ENCODE assay signal across 39 mouse cellular contexts in the genomic region with DNA sequence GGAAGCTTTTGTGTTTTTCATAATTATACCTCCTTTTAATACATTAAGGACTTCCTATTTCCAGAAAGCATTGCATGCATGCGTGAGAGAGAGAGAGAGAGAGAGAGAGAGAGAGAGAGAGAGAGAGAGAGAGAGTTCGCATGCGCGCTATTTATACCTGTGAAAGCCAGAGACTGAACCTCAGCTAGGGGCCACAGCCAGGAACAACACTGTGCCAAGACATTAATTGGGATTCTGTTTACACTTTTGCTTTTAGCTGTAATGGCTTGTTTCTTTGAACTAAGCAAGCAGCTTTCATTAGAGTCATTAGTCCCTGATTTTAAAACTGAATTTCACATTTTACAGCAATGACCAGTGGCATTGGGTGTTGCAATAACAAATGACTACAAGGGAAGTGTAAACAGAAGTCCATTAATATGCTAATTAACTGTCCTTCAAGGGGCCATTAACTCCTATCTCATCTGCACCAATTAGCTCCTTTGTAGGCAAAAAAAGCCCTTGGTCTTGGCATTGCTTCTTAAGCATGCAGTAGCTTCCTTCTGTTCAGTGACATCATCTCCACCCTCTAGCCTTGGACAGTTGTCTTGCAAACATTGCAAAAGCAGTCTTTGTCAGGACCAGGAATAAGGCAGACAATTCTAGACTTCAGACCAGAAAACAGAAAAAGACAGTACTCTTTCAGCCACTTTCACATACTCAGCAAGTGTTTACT. TPM values are rescaled to one million over a fixed set of nuclear protein-coding genes. Genes with fewer than 3 reads are reported as not detected.
DNase-seq lines count a peak whose midpoint lies in the region; ATAC-seq and TF ChIP-seq lines count a peak whose summit lies in the region.
"Had no signal": no experiment of that assay in that cellular context is flagged by ENCODE, and none has a peak within 500 bp of the region (broad histone marks: within the 10 kb centered on the region; RNA-seq: fewer than 3 reads in every experiment).

No protein-coding gene starts in this region.

- no peak overlapping the region for H3K9ac ChIP-seq in hindbrain, postnatal 0 days (replicated peaks; ENCODE audit: low read length)
- H3K9ac ChIP-seq in ES-E14 (ENCODE audit: insufficient read depth, low read depth, low read length, poor library complexity, severe bottlenecking) = no peak overlapping the region
- H3K9ac ChIP-seq in forebrain, embryonic 14.5 days (ENCODE audit: low read length) = no peak overlapping the region
- H3K9ac ChIP-seq: embryonic facial prominence, embryonic 15.5 days; heart, embryonic 12.5 days; limb, embryonic 15.5 days; liver, embryonic 15.5 days; lung, embryonic 14.5 days; midbrain, embryonic 12.5 days had no signal

- TF ChIP-seq CTCF in hindbrain, postnatal 0 days (IDR thresholded peaks at IDR 0.05; ENCODE audit: low read depth) = no peak

- in situ Hi-C loops in ES-E14 (cut with MboI; ENCODE audit: low sequenced_read_pairs in 2 of 2, unreplicated experiment in 2 of 2) = no loop called here

- H3K4me3 ChIP-seq in hindbrain, postnatal 0 days (ENCODE audit: low read length) = no peak overlapping the region
- H3K4me3 ChIP-seq in hindbrain, embryonic 10.5 days = no peak overlapping the region
- no peak overlapping the region for H3K4me3 ChIP-seq in ES-E14 (ENCODE audit: insufficient read depth in 1 of 2, low read depth in 1 of 2, low read length in 2 of 2, poor library complexity in 1 of 2, severe bottlenecking in 1 of 2)
- H3K4me3 ChIP-seq in forebrain, embryonic 14.5 days (ENCODE audit: low read depth, low read length) = no peak overlapping the region
- H3K4me3 ChIP-seq: embryonic facial prominence, embryonic 10.5 days; embryonic facial prominence, embryonic 15.5 days; heart, adult 2 months; heart, embryonic 12.5 days; limb, embryonic 10.5 days; limb, embryonic 15.5 days; liver, embryonic 15.5 days; midbrain, embryonic 12.5 days had no signal

- intact Hi-C loops in heart, postnatal 14 days (cut with DNase I) = loop anchor here (5.0 kb wide), 1 partner anchor 79 kb away; the partner anchor contains the start of gene Tmem255a

- H3K27ac ChIP-seq in hindbrain, postnatal 0 days = no peak overlapping the region
- no peak overlapping the region for H3K27ac ChIP-seq in hindbrain, embryonic 10.5 days
- no peak overlapping the region for H3K27ac ChIP-seq in ES-E14 (ENCODE audit: insufficient read depth, low read depth, low read length, poor library complexity, severe bottlenecking)
- no peak overlapping the region for H3K27ac ChIP-seq in forebrain, embryonic 14.5 days (ENCODE audit: low read depth, low read length)
- H3K27ac ChIP-seq: embryonic facial prominence, embryonic 10.5 days; embryonic facial prominence, embryonic 15.5 days; heart, adult 2 months; kidney, postnatal 0 days; limb, embryonic 10.5 days; limb, embryonic 15.5 days; liver, embryonic 15.5 days; midbrain, embryonic 12.5 days had no signal

- H3K36me3 ChIP-seq in hindbrain, postnatal 0 days (ENCODE audit: insufficient read depth, low read length) = no peaks in the 10 kb centered on the region
- H3K36me3 ChIP-seq in hindbrain, embryonic 10.5 days = no peaks in the 10 kb centered on the region
- H3K36me3 ChIP-seq in ES-E14 (ENCODE audit: control insufficient read depth, insufficient read depth, low read length, poor library complexity, severe bottlenecking) = no peaks in the 10 kb centered on the region
- no peaks in the 10 kb centered on the region for H3K36me3 ChIP-seq in forebrain, embryonic 14.5 days (ENCODE audit: control insufficient read depth, insufficient read depth, low read length)
- H3K36me3 ChIP-seq: embryonic facial prominence, embryonic 10.5 days; embryonic facial prominence, embryonic 15.5 days; G1E; heart, embryonic 12.5 days; limb, embryonic 10.5 days; limb, embryonic 15.5 days; liver, embryonic 15.5 days; midbrain, embryonic 12.5 days had no signal

- no peak overlapping the region for H3K4me2 ChIP-seq in hindbrain, postnatal 0 days (ENCODE audit: low read depth, low read length)
- no peak overlapping the region for H3K4me2 ChIP-seq in forebrain, embryonic 14.5 days (ENCODE audit: low read length)
- H3K4me2 ChIP-seq: embryonic facial prominence, embryonic 15.5 days; heart, embryonic 12.5 days; limb, embryonic 15.5 days; liver, embryonic 15.5 days; lung, embryonic 14.5 days; midbrain, embryonic 12.5 days had no signal

- H3K27me3 ChIP-seq in hindbrain, postnatal 0 days (ENCODE audit: insufficient read depth, low read length) = no peaks in the 10 kb centered on the region
- H3K27me3 ChIP-seq in hindbrain, embryonic 10.5 days (ENCODE audit: insufficient read depth, poor library complexity, severe bottlenecking) = no peaks in the 10 kb centered on the region
- no peaks in the 10 kb centered on the region for H3K27me3 ChIP-seq in forebrain, embryonic 14.5 days (replicated peaks; ENCODE audit: control insufficient read depth, insufficient read depth, low read length)
- H3K27me3 ChIP-seq: embryonic facial prominence, embryonic 15.5 days; heart, embryonic 12.5 days; limb, embryonic 15.5 days; liver, embryonic 15.5 days; midbrain, embryonic 12.5 days had no signal

- H3K4me1 ChIP-seq in hindbrain, postnatal 0 days (ENCODE audit: insufficient read depth, low read length) = no peaks in the 10 kb centered on the region
- no peaks in the 10 kb centered on the region for H3K4me1 ChIP-seq in hindbrain, embryonic 10.5 days (replicated peaks)
- no peaks in the 10 kb centered on the region for H3K4me1 ChIP-seq in ES-E14 (ENCODE audit: control insufficient read depth in 2 of 2, insufficient read depth in 2 of 2, low read length in 2 of 2, poor library complexity in 1 of 2)
- H3K4me1 ChIP-seq in forebrain, embryonic 14.5 days (ENCODE audit: control insufficient read depth, insufficient read depth, low read length) = no peaks in the 10 kb centered on the region
- H3K4me1 ChIP-seq: embryonic facial prominence, embryonic 10.5 days; embryonic facial prominence, embryonic 15.5 days; heart, embryonic 12.5 days; limb, embryonic 10.5 days; limb, embryonic 15.5 days; liver, embryonic 15.5 days; midbrain, embryonic 12.5 days had no signal

- no peak; the same call in 1 of the 2 replicates for ATAC-seq in hindbrain, postnatal 0 days
- ATAC-seq in forebrain, embryonic 14.5 days = peak; percentile 81
- ATAC-seq: intestine, embryonic 16.5 days; Patski had no signal

- H3K9me3 ChIP-seq in hindbrain, postnatal 0 days (ENCODE audit: low read length) = no peaks in the 10 kb centered on the region
- H3K9me3 ChIP-seq in hindbrain, embryonic 10.5 days = no peaks in the 10 kb centered on the region
- no peaks in the 10 kb centered on the region for H3K9me3 ChIP-seq in ES-E14 (ENCODE audit: control insufficient read depth, insufficient read depth, low read depth, low read length)
- H3K9me3 ChIP-seq in forebrain, embryonic 14.5 days (replicated peaks; ENCODE audit: control insufficient read depth, low read length) = no peaks in the 10 kb centered on the region
- H3K9me3 ChIP-seq: embryonic facial prominence, embryonic 10.5 days; embryonic facial prominence, embryonic 15.5 days; G1E; heart, embryonic 12.5 days; limb, embryonic 10.5 days; limb, embryonic 15.5 days; liver, embryonic 15.5 days; midbrain, embryonic 12.5 days had no signal

- 49% methylated on average over 4 of the region's 4 CpGs for WGBS in hindbrain, postnatal 0 days
- 62% methylated on average over 4 of the region's 4 CpGs for WGBS in hindbrain, embryonic 10.5 days
- 47% methylated on average over 4 of the region's 4 CpGs for WGBS in forebrain, embryonic 14.5 days

- peak; percentile 3 for DNase-seq in hindbrain, postnatal 0 days (ENCODE audit: low spot score)
- DNase-seq in hindbrain, embryonic 10.5 days (ENCODE audit: low spot score) = no peak
- peak; percentile 8 for DNase-seq in ES-E14 (ENCODE audit: low read depth, low spot score)
- DNase-seq in R1 (ENCODE audit: low read depth, low spot score) = peak; percentile 1
- DNase-seq in forebrain, embryonic 14.5 days (ENCODE audit: low spot score) = peak; percentile 64
- DNase-seq in embryo, embryonic 9.5 days (ENCODE audit: extremely low spot score) = no peak
- no peak for DNase-seq in frontal cortex, postnatal 14 days (ENCODE audit: low spot score in 2 of 2)
- DNase-seq in heart, postnatal 14 days = no peak
- DNase-seq: adrenal gland, adult 8-10 months; B cell, adult 2 months; cerebellum, adult 18-20 months; cerebellum, postnatal 10 days; heart, adult 2 months; kidney, adult 8-10 months; kidney, postnatal 4 days; lung, embryonic 14.5 days; lung, postnatal 14 days; right cerebral cortex, adult 18-20 months; spleen, adult 18-20 months; thymus, postnatal 14 days had no signal

TF ChIP-seq in ES-E14, 5 proteins besides CTCF, POLR2A, EP300 and RAD21:
- no peak for TF ChIP-seq ZC3H11A (IDR thresholded peaks at IDR 0.05; ENCODE audit: borderline replicate concordance, low read depth, low read length)
- no peak for TF ChIP-seq CHD2 (IDR thresholded peaks at IDR 0.05; ENCODE audit: low read depth, low read length)
- TF ChIP-seq MAFK (IDR thresholded peaks at IDR 0.05; ENCODE audit: insufficient read depth, low read depth, low read length) = no peak
- TF ChIP-seq ZNF384 (IDR thresholded peaks at IDR 0.05; ENCODE audit: low read depth, low read length) = no peak
- no peak for TF ChIP-seq HCFC1 (IDR thresholded peaks at IDR 0.05; ENCODE audit: borderline replicate concordance, insufficient read depth, low read length)
TF ChIP-seq in ES-E14: peak in this region for 0.

RNA-seq across cellular contexts. Expression of gene Atp1b4, which starts 14.9 kb away (rescaled TPM):
- total RNA-seq in hindbrain, postnatal 0 days (2014; rRNA removed) = 0.47 TPM in 1 of 2 replicates, not detected in the other
- polyA plus RNA-seq in hindbrain, postnatal 0 days (2015; fragmentation: Nextera tagmentation; extraction: Ambion mirVana) = not detected in 2 replicates
- not detected in 2 replicates for polyA plus RNA-seq in hindbrain, embryonic 10.5 days (2016; fragmentation: Nextera tagmentation; extraction: Ambion mirVana)
- total RNA-seq in ES-E14 (2012; rRNA removed) = not detected in 2 replicates
- not detected in 2 replicates for polyA plus RNA-seq in forebrain, embryonic 14.5 days (2014; fragmentation: Nextera tagmentation; extraction: Ambion mirVana)
- not detected for total RNA-seq in heart, postnatal 14 days (2021)
- total RNA-seq: adrenal gland, adult 8-10 months; common myeloid progenitor, adult 5-6 weeks; heart, adult 2 months; hematopoietic stem cell, adult 5-6 weeks; layer of hippocampus, adult 8-10 months; layer of hippocampus, postnatal 25 days; left cerebral cortex, adult 8-10 months; neutrophil, adult 5-6 weeks had no signal
- polyA plus RNA-seq: embryonic facial prominence, embryonic 10.5 days; frontal cortex, adult 2 months; G1E; heart, adult 2 months; heart, embryonic 12.5 days; limb, embryonic 10.5 days; lung, embryonic 14.5 days; midbrain, embryonic 12.5 days; Patski; urinary bladder, adult 2 months had no signal

Comparison
In these comparisons a context has a peak if more than half of its experiments do, and no peak if none do; other contexts are left out.
1. DNase-seq: peak in hindbrain, postnatal 0 days (single experiment), ES-E14 (single experiment), R1 (single experiment) and forebrain, embryonic 14.5 days (single experiment); none in hindbrain, embryonic 10.5 days (single experiment), embryo, embryonic 9.5 days (single experiment), frontal cortex, postnatal 14 days (0 of 2) and heart, postnatal 14 days (0 of 2).